ENCODE assay signal across 8 mouse cellular contexts in genomic region chr5:88764987-88765481, GRCm38 (mm10). TPM values are rescaled to one million over a fixed set of nuclear protein-coding genes. Genes with fewer than 3 reads are reported as not detected.
DNase-seq lines count a peak whose midpoint lies in the region; ATAC-seq lines count a peak whose summit lies in the region.

Gene Dck, plus strand, starts transcription at chr5:88764996.

- no peaks in the 10 kb centered on the region for H3K27me3 ChIP-seq in hindbrain, embryonic 13.5 days

- peak within 1 kb of the TSS; percentile 89 for H3K9ac ChIP-seq in hindbrain, embryonic 13.5 days

- H3K4me2 ChIP-seq in hindbrain, embryonic 13.5 days, result peak within 1 kb of the TSS; percentile 57

- ATAC-seq in hindbrain, embryonic 13.5 days (ENCODE audit: low FRiP score), result peak; percentile 99

- H3K4me3 ChIP-seq in hindbrain, embryonic 13.5 days, result peak within 1 kb of the TSS; percentile 67

- peaks cover 29% of the 10 kb centered on the region for H3K4me1 ChIP-seq in hindbrain, embryonic 13.5 days (replicated peaks)

- WGBS in hindbrain, embryonic 13.5 days, result under 1% methylated on average over 51 of the region's 51 CpGs

- H3K9me3 ChIP-seq in hindbrain, embryonic 13.5 days, result no peaks in the 10 kb centered on the region

- H3K27ac ChIP-seq in hindbrain, embryonic 13.5 days, result peak within 1 kb of the TSS; percentile 93

- H3K36me3 ChIP-seq in hindbrain, embryonic 13.5 days, result peaks cover 5% of the 10 kb centered on the region

- peak; percentile 100 for DNase-seq in MN1 (ENCODE audit: low spot score)
- peak; percentile 95 for DNase-seq in cerebellum, adult 8-10 months
- DNase-seq in frontal cortex, adult 2 months (ENCODE audit: extremely low spot score in 1 of 2, low spot score in 1 of 2), result peak; percentile 94 to 96
- DNase-seq in layer of hippocampus, postnatal 36 days, result peak; percentile 93 to 95
- peak; percentile 99 for DNase-seq in lung, postnatal 25 days (ENCODE audit: low spot score)
- DNase-seq in retina, adult 2 months (ENCODE audit: low read depth, low spot score), result peak; percentile 50
- DNase-seq in thymus, postnatal 4 days, result peak; percentile 100

RNA-seq across cellular contexts. Expression of gene Dck, which starts in this region (rescaled TPM):
- polyA plus RNA-seq in frontal cortex, adult 2 months (2012; rRNA removed), result 16.0 and 17.1 TPM in 2 replicates
- polyA plus RNA-seq in hindbrain, embryonic 13.5 days (2015; fragmentation: Nextera tagmentation; extraction: Ambion mirVana), result 65.5 and 68.0 TPM in 2 replicates
- 10 to 100 TPM; 14.6 to 14.8 TPM for total RNA-seq in layer of hippocampus, postnatal 36 days (2021)

Comparison
In these comparisons a context has a peak if more than half of its experiments do, and no peak if none do; other contexts are left out.
1. Peak in every context shown above with its lines: DNase-seq, ATAC-seq, H3K4me3 ChIP-seq and H3K27ac ChIP-seq.
2. DNase-seq: peak in every context shown above with its lines; median percentile 100 in MN1; 100 in thymus, postnatal 4 days; 99 in lung, postnatal 25 days; 95 in cerebellum, adult 8-10 months; 95 in frontal cortex, adult 2 months; 94 in layer of hippocampus, postnatal 36 days; 50 in retina, adult 2 months.